Comparison of ENCODE assay signal across 8 mouse cellular contexts in genomic region chr1:52648153-52649027, GRCm38 (mm10). TPM values are rescaled to one million over a fixed set of nuclear protein-coding genes. Genes with fewer than 3 reads are reported as not detected.
DNase-seq lines count a peak whose midpoint lies in the region; ATAC-seq and TF ChIP-seq lines count a peak whose summit lies in the region.

No protein-coding gene starts in this region.

- H3K4me2 ChIP-seq in stomach, postnatal 0 days (replicated peaks; ENCODE audit: low read depth) = no peak overlapping the region

- H3K9ac ChIP-seq in liver, adult 2 months (ENCODE audit: low read depth, low read length) = no peak overlapping the region
- no peak overlapping the region for H3K9ac ChIP-seq in stomach, postnatal 0 days (ENCODE audit: low read length)

- DNase-seq in 416B (ENCODE audit: low read depth) = peak; percentile 88
- peak; percentile 65 to 89 for DNase-seq in adrenal gland, adult (ENCODE audit: inconsistent age in 2 of 2, low spot score in 1 of 2)
- DNase-seq in embryo, embryonic 10.5 days (ENCODE audit: low spot score) = peak; percentile 72
- DNase-seq in kidney, postnatal 10 days = peak; percentile 83
- DNase-seq in liver, adult 2 months (ENCODE audit: extremely low read depth, low read depth, low spot score) = peak; percentile 64
- DNase-seq in neural tube, embryonic 10.5 days (ENCODE audit: extremely low spot score, low spot score) = peak; percentile 41
- peak; percentile 83 for DNase-seq in stomach, postnatal 0 days (ENCODE audit: low spot score)

- H3K27me3 ChIP-seq in liver, adult 2 months (ENCODE audit: control insufficient read depth, insufficient read depth, low read length) = no peaks in the 10 kb centered on the region
- no peaks in the 10 kb centered on the region for H3K27me3 ChIP-seq in stomach, postnatal 0 days (ENCODE audit: control insufficient read depth, insufficient read depth, low read length)

- H3K4me3 ChIP-seq in liver, adult 2 months (ENCODE audit: insufficient read depth, low read depth, low read length) = no peak overlapping the region
- no peak overlapping the region for H3K4me3 ChIP-seq in stomach, postnatal 0 days (ENCODE audit: low read depth, low read length)

- H3K79me2 ChIP-seq in liver, adult 2 months (ENCODE audit: control insufficient read depth, insufficient read depth, low read length) = no peaks in the 10 kb centered on the region

- H3K9me3 ChIP-seq in stomach, postnatal 0 days (ENCODE audit: control insufficient read depth, low read length) = no peaks in the 10 kb centered on the region

- no peak for TF ChIP-seq POLR2A in liver, adult 2 months (IDR thresholded peaks at IDR 0.05; ENCODE audit: extremely low read depth, insufficient read depth, low read length)

- TF ChIP-seq EP300 in stomach, postnatal 0 days (optimal IDR thresholded peaks at IDR 0.05) = no peak

- peak; percentile 88 for ATAC-seq in granulocyte monocyte progenitor cell, adult 5-6 weeks (replicated peaks; ENCODE audit: poor library complexity, severe bottlenecking)
- ATAC-seq in stomach, postnatal 0 days (ENCODE audit: low FRiP score, low TSS enrichment) = peak; percentile 81; the same call in 1 of the 2 replicates

- TF ChIP-seq CTCF in liver, adult 2 months (IDR thresholded peaks at IDR 0.05; ENCODE audit: low read depth, low read length) = peak; percentile 53
- TF ChIP-seq CTCF in stomach, postnatal 0 days (IDR thresholded peaks at IDR 0.05; ENCODE audit: low read depth) = peak; percentile 85

- H3K36me3 ChIP-seq in liver, adult 2 months (ENCODE audit: control insufficient read depth, insufficient read depth, low read length) = no peaks in the 10 kb centered on the region
- H3K36me3 ChIP-seq in stomach, postnatal 0 days (ENCODE audit: control insufficient read depth, insufficient read depth, low read length) = no peaks in the 10 kb centered on the region; the same call in 1 of the 2 replicates

- H3K4me1 ChIP-seq in liver, adult 2 months (ENCODE audit: control insufficient read depth, insufficient read depth, low read length) = no peaks in the 10 kb centered on the region
- no peaks in the 10 kb centered on the region for H3K4me1 ChIP-seq in stomach, postnatal 0 days (replicated peaks; ENCODE audit: control insufficient read depth, insufficient read depth)

- WGBS in liver, adult 2 months = 80% methylated on average over 11 of the region's 11 CpGs
- WGBS in stomach, postnatal 0 days = 70% methylated on average over 11 of the region's 11 CpGs

- no peak overlapping the region for H3K27ac ChIP-seq in liver, adult 2 months (replicated peaks; ENCODE audit: insufficient read depth, low read depth, low read length)
- H3K27ac ChIP-seq in stomach, postnatal 0 days (replicated peaks) = no peak overlapping the region

RNA-seq across cellular contexts. Expression of gene Nemp2, which starts 17.9 kb away (rescaled TPM):
- 9.0 and 18.1 TPM in 2 replicates for total RNA-seq in granulocyte monocyte progenitor cell, adult 5-6 weeks (2014; fragmentation: Nextera tagmentation)
- total RNA-seq in granulocyte monocyte progenitor cell, adult 5-6 weeks (2017) = 9.6 and 10.9 TPM in 2 replicates
- 1.1 and 1.3 TPM in 2 replicates for total RNA-seq in liver, adult 2 months (2014; rRNA removed)
- polyA plus RNA-seq in liver, adult 2 months (2012; rRNA removed) = 0.30 and 0.70 TPM in 2 replicates
- 2.4 and 2.9 TPM in 2 replicates for polyA plus RNA-seq in stomach, postnatal 0 days (2015; fragmentation: Nextera tagmentation; extraction: Ambion mirVana)
